Mouse (Mus musculus): ENCODE measurements around the gene Itgb3bp. TPM values are rescaled to one million over a fixed set of nuclear protein-coding genes. Genes with fewer than 3 reads are reported as not detected.
A peak's percentile ranks its signal among the peaks of the same experiment; 100 is the strongest.

The Itgb3bp gene
- total RNA-seq, 2 experiments from 2014 or later, result 6.1 to 6.6 TPM

DNA sequence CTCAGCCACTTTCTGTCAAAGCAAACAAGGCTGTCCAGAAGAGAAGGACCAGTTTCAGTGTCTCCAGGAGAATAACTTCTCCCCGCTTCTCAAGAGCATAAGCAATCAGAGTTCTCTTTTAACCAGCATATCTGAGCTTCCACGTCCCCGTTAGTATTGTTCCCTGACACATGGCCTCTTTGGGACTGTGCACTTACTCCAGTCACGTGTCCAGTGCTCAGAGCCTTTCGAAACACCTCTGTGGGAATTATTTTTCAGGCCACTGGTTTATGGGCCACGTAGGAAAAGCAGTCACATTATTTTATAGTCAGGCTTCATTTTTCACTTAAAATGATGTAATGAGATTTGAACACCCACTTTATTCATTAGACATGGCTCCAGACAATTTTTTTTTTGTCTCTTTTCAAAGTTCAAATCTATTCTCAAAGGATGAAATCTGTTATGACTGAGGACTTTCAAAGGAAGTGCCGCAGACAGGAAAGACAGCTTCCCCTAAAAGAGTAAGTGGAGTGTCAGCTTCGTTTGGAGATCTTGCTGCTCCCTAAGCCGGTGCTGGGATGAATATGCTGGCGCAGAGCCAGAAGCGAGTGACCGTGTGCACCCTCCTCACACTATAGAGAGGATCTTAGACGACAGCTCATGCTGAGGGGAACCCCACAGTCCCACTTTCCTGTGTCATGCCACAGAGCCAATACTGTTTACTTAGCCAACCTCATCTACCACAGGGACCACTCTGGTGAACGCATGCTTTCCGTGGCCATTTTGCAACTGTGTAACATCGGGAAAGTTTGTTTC, 10.3 kb upstream of the Itgb3bp start:
- intact Hi-C loops (cut with DNase I), result loop anchor here (5.0 to 10.0 kb wide), 3 partner anchors 65 to 597 kb away; partner anchors contain the start of gene Ror1
- no peak for DNase-seq (ENCODE audit: low spot score)

GRCm38 (mm10) chr4:99936278-99936677, 6.7 kb upstream of the Itgb3bp start:
- DNase-seq (ENCODE audit: low spot score), result no peak
- intact Hi-C loops (cut with DNase I), result no loop called here

GRCm38 (mm10) chr4:99934859-99935258, 5.2 kb upstream of the Itgb3bp start:
- DNase-seq (ENCODE audit: low spot score), result no peak
- intact Hi-C loops (cut with DNase I), result no loop called here

DNA sequence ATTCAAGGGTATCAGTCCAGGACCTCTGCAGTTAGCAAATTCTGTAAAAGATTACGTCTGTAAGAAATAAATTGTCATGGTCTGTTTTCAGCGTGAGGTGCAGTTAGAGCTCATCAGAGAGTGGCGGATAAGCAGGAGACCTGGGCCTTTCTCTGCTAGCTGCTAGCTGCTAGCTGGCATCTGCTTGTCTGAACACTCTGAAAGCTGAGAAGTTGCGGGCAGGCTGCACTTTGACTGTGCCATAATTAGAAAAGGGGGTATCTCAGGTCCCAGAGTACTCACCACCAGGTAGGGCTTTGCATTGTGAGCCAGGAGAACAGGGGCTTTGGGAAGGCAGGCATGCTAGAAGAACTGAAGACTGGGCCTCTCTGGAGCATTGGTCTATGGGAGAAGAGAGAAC, 2.2 kb upstream of the Itgb3bp start:
- intact Hi-C loops (cut with DNase I), result no loop called here
- DNase-seq (ENCODE audit: low spot score), result no peak

GRCm38 (mm10) chr4:99931240-99931580, 1.6 kb upstream of the Itgb3bp start:
- intact Hi-C loops (cut with DNase I), result no loop called here
- no peak for DNase-seq (ENCODE audit: low spot score)

DNA sequence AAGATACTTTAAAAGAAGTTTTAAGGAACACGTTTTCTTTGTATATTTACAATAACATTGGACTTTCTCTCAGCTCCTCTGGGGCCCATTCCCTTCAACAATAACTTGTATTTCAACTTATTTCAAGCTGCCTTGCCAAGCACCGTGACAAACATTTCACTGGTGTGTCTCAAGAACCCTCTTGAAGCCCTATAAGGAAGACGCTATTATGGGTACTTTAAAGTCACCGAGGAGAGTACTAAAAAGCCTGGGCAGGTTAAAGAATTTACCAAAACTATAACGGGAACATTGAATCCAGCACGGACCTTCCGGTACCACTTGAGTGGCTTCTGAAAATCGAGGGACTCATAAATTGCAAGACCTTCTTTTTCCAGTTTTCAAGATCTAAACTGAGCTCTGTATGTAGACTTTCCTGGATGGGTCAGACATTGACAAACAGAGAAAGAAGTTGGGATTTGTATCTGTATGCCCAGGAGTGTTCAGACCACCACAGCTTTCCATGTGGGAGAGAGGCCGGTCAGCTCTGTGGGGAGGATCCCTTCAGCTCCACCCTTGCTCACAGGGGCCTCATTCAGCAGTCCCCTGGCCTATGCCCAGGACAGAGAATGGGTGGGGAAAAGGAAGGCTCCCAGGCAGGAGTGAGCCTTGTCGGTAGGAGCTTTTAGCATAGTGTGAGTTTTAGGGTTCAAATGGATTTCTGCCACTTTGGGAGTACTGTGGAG, 1.1 kb upstream of the Itgb3bp start:
- DNase-seq (ENCODE audit: low spot score), result no peak
- intact Hi-C loops (cut with DNase I), result no loop called here

- peak; percentile 79 for DNase-seq (ENCODE audit: low spot score)
- intact Hi-C loops (cut with DNase I), result no loop called here
These were observed 432 bp downstream of the Itgb3bp start, which contains the start of gene Pgm1 for GRCm38 (mm10) chr4:99929149-99929612. Pgm1 (plus strand) TSS chr4:99929414.

DNA sequence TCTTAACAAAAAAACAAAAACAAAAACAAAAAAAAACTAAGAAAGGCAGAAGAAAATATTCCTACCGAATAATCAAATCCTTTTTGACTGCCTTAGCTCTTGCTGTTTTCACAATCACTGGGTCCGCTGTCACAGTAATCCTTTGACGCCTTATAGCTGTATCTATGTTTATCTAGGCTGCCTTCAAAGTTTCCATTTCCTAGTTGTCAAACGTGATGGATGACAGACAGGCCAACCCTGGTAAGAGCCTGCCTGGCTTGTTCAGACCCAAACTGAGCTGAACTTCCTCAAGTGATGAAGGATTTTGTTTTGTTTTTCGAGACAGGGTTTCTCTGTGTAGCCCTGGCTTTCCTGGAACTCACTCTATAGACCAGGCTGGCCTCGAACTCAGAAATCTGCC, 1.1 kb downstream of the Itgb3bp start:
- intact Hi-C loops (cut with DNase I), result no loop called here
- no peak for DNase-seq (ENCODE audit: low spot score)

DNA sequence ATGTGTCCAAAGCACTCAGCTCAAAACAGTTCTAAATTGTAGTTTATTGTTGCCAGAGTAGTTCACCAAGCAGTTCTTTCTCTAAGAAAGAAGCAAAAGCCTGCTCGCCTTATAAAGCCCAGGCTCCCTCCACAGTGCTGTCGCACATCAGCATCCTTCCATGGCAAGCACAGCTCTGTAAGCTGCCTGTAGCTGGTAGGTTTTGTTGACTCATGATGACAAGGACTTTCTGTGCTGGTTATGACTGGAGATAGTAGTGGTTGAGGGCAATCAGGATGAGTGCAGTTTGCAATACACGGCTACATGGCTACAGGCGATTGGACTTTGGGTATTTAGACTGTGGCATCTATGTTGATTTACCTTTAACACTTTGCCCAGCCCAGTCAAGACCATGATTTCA, 3.2 kb downstream of the Itgb3bp start:
- DNase-seq (ENCODE audit: low spot score), result no peak
- intact Hi-C loops (cut with DNase I), result no loop called here

GRCm38 (mm10) chr4:99913894-99914451, 15.6 kb downstream of the Itgb3bp start:
- no peak for DNase-seq (ENCODE audit: low spot score)
- intact Hi-C loops (cut with DNase I), result no loop called here

DNA sequence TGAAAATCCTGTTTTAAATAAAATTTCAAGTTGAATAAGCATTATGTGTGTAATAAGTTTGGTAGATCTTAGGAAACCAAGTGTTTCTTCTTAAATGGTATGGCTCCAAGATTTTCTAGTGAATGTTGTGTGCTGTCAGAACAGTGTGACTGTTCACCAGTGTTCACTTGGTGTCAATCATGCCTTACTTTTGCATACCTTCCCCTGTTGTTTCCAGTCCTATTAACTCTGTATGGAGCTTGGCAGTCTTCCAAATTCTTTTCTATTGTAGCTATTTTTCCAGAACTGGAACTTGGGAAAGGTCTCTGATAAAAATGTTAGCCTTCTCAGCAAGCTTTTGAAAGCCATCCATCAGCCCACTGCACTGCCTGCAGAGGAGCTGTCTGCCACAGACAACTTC, 47.2 kb downstream of the Itgb3bp start:
- no peak for DNase-seq (ENCODE audit: low spot score)
- intact Hi-C loops (cut with DNase I), result no loop called here

- no peak for DNase-seq (ENCODE audit: low spot score)
- intact Hi-C loops (cut with DNase I), result no loop called here
These were observed 47.7 kb downstream of the Itgb3bp start for GRCm38 (mm10) chr4:99881882-99882281.

GRCm38 (mm10) chr4:99829094-99830073, 100.2 kb downstream of the Itgb3bp start, which contains the start of gene Efcab7:
Efcab7 (plus strand) TSS chr4:99829198.
- intact Hi-C loops (cut with DNase I), result no loop called here
- DNase-seq (ENCODE audit: low spot score), result peak; percentile 58

- intact Hi-C loops (cut with DNase I), result no loop called here
- DNase-seq (ENCODE audit: low spot score), result no peak
These were observed 100.9 kb downstream of the Itgb3bp start for GRCm38 (mm10) chr4:99828739-99829093.

DNA sequence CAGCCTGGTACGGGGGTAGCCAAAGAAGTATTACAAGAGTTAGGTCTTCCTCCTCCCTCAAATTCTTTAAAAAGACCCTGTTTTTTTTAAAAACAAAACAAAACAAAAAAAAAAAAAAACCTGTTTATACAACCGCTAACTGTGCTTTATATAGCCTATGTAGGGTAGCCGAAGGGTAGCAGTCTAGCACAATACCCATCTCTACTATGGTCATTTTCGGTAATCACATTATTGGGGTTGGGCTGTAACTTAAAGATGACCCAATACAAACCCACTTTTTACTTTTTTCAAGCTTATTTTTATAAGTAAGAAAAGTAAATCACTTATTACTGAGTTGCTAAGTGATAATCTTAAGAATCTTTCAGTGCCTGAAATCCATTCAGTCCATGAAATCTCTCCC, 101.3 kb downstream of the Itgb3bp start:
- no peak for DNase-seq (ENCODE audit: low spot score)
- intact Hi-C loops (cut with DNase I), result no loop called here

DNA sequence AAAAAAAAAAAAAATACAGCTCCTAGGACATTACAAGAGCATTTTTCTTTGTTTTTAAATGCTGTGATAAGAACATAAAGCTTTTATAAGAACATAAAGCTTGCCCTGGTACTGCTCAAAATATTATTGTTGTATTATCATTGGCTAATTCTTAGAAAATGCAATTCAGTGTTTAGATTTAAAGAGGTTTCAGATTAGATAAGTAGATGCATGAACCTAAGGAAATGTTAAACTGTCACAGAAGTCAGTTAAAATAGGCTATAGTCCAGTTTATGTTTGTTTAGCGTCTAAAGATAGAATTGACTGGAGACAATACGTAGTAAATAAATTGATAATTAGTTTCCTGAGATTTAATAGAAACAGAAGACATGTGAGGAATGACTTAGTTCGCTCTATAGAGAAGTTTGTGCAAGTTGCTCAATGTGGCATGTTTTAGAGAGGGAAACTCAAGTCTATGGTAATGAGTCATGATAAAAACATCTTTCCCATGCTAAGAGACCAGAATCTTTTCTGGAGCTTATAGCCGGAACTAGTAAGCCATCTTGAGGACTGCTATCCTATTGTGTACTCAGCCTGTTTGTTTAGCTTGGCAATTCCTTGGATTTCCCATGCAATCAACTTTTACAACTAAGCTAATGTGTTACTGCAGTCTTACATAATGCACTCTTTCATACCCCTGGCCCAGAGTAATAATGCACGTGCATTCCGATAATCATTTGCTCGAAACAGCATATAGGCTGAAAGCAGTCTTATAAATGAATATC, 112.7 kb downstream of the Itgb3bp start:
- DNase-seq (ENCODE audit: low spot score), result no peak
- intact Hi-C loops (cut with DNase I), result no loop called here

GRCm38 (mm10) chr4:99792365-99792764, 137.2 kb downstream of the Itgb3bp start:
- intact Hi-C loops (cut with DNase I), result no loop called here
- DNase-seq (ENCODE audit: low spot score), result no peak

GRCm38 (mm10) chr4:99773041-99773440, 156.6 kb downstream of the Itgb3bp start:
- intact Hi-C loops (cut with DNase I), result no loop called here
- DNase-seq (ENCODE audit: low spot score), result no peak

DNA sequence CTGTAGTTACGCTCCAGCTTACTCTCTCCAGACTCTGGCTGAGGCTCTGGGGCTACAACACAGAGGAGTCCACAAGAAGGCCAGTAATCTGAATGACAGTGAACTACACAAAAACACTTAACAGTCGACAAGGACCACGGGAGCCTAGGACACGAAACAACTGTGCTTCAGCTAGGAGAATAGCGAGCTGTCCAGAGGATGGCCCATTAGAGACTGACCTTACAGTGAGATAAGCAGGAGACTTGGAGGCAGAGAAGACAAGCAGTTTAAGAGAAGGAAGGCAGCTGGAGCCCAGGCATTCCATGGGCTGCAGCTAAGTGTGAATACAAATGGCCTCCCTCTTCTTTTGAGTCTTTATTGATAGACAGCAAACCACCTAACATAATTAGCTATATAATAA, 159.1 kb downstream of the Itgb3bp start:
- intact Hi-C loops (cut with DNase I), result no loop called here
- no peak for DNase-seq (ENCODE audit: low spot score)

All from heart, postnatal 25 days (tissue).